Mouse (Mus musculus) bone marrow, adult 2 months (tissue): ENCODE measurements at regions not wholly inside any gene's neighbourhood (a gene's known extent, or its start where the extent isn't known, plus 50 kb on each side); places are given as distances from the start of the nearest gene placed in this dataset.

ENCODE experiments used
- CTCF ChIP-seq: fragments of 200-500 bp; IDR thresholded peaks from 2 replicates; pipeline ENCODE4 v1.5.1; 2011; ENCODE audit warnings: low read length, control low read depth; ENCODE audit not compliant: control insufficient read depth, insufficient read depth
- POLR2A ChIP-seq: fragments of 200-500 bp; IDR thresholded peaks from 2 replicates; pipeline ENCODE4 v1.6.1; 2011; ENCODE audit warnings: low read depth, mild to moderate bottlenecking, control low read depth, low read length, borderline replicate concordance; ENCODE audit not compliant: control insufficient read depth

- no peak for TF ChIP-seq POLR2A
- no peak for TF ChIP-seq CTCF
Observed at GRCm38 (mm10) chr2:124903556-124903955, 164.4 kb upstream of the Slc24a5 start.
